Mouse (Mus musculus) hindbrain, embryonic 16.5 days (tissue): Measurements from ENCODE around the gene Papolb. TPM values are rescaled to one million over a fixed set of nuclear protein-coding genes. Genes with fewer than 3 reads are reported as not detected.
A peak's percentile ranks its signal among the peaks of the same experiment; 100 is the strongest.

Experiments
- ATAC-seq: fragments of 200-750 bp; cut with Nextera tagmentation; 2 replicates; pipeline ENCODE4 v1.8.0; 2017; ENCODE audit warnings: moderate TSS enrichment, moderate library complexity
- H3K27ac ChIP-seq: fragments of 300-500 bp; sonication (generic); 2 replicates; pipeline ENCODE4 v1.5.1; 2014; ENCODE audit warnings: low read depth, mild to moderate bottlenecking, control low read depth, low read length, moderate library complexity
- H3K27me3 ChIP-seq: fragments of 300-500 bp; sonication (generic); replicated peaks from 2 replicates; pipeline ENCODE4 v1.6.1; 2014; ENCODE audit warnings: low read length; ENCODE audit not compliant: control insufficient read depth, insufficient read depth
- H3K36me3 ChIP-seq: fragments of 300-500 bp; sonication (generic); 2 replicates; pipeline ENCODE4 v1.6.1; 2014; ENCODE audit warnings: mild to moderate bottlenecking, low read length, moderate library complexity, mixed read lengths; ENCODE audit not compliant: control insufficient read depth, insufficient read depth
- H3K4me1 ChIP-seq: fragments of 300-500 bp; sonication (generic); 2 replicates; pipeline ENCODE4 v1.6.1; 2014; ENCODE audit warnings: low read depth, low read length; ENCODE audit not compliant: control insufficient read depth, insufficient read depth
- H3K4me2 ChIP-seq: fragments of 300-500 bp; sonication (generic); 2 replicates; pipeline ENCODE4 v1.6.1; 2014; ENCODE audit warnings: mild to moderate bottlenecking, low read length, control low read depth, moderate library complexity
- H3K4me3 ChIP-seq: fragments of 300-500 bp; sonication (generic); 2 replicates; pipeline ENCODE4 v1.5.1; 2014; ENCODE audit warnings: mild to moderate bottlenecking, low read length, control low read depth, moderate library complexity
- H3K9ac ChIP-seq: fragments of 300-500 bp; sonication (generic); 2 replicates; pipeline ENCODE4 v1.6.1; 2014; ENCODE audit warnings: low read depth, mild to moderate bottlenecking, control low read depth, low read length, moderate library complexity
- H3K9me3 ChIP-seq: fragments of 300-500 bp; sonication (generic); 2 replicates; pipeline ENCODE4 v1.6.1; 2014; ENCODE audit warnings: mild to moderate bottlenecking, low read length, moderate library complexity; ENCODE audit not compliant: control insufficient read depth
- WGBS: fragments of 180-500 bp; shearing (Covaris S2); extraction: QIAGEN DNeasy Blood & Tissue Kit; methylation state at CpG from one replicate; pipeline ENCODE4 v1.1.7; 2014; 5-methylcytosine and 5-hydroxymethylcytosine counted together
- polyA plus RNA-seq: library from polyadenylated mRNA; unstranded; fragments of >200 nt; fragmentation: Nextera tagmentation; extraction: Ambion mirVana; gene quantifications from 2 replicates; pipeline ENCODE4 v1.2.1, GENCODE M21; 2015

The Papolb gene
- polyA plus RNA-seq, result 0.15 and 0.16 TPM in 2 replicates

GRCm38 (mm10) chr5:142529915-142530314 is at the start of gene Papolb:
TSS of gene Papolb (minus strand) at chr5:142530076.
- H3K27me3 ChIP-seq, result no peaks in the 10 kb centered on the region
- H3K4me3 ChIP-seq, result 0 out of 2 replicates have a peak within 1 kb of the TSS, but pooled peaks have one; percentile 5
- peaks cover 4% of the 10 kb centered on the region; the same call in 1 of the 2 replicates for H3K9me3 ChIP-seq
- 32% methylated on average over 32 of the region's 41 CpGs for WGBS
- ATAC-seq, result no peak
- H3K4me1 ChIP-seq, result no peaks in the 10 kb centered on the region
- H3K36me3 ChIP-seq, result peaks cover 6% of the 10 kb centered on the region
- no peak within 1 kb of the TSS for H3K27ac ChIP-seq
- no peak within 1 kb of the TSS for H3K9ac ChIP-seq
- no peak within 1 kb of the TSS for H3K4me2 ChIP-seq

- H3K36me3 ChIP-seq, result peaks cover 7% of the 10 kb centered on the region; the same call in 1 of the 2 replicates
- ATAC-seq, result no peak
- no peaks in the 10 kb centered on the region for H3K27me3 ChIP-seq
- H3K4me1 ChIP-seq, result no peaks in the 10 kb centered on the region
- no peak overlapping the region for H3K4me2 ChIP-seq
- no peak overlapping the region for H3K27ac ChIP-seq
- no peak overlapping the region for H3K9ac ChIP-seq
- peaks cover 5% of the 10 kb centered on the region for H3K9me3 ChIP-seq
- WGBS, result 85% methylated on average over 10 of the region's 10 CpGs
- H3K4me3 ChIP-seq, result no peak overlapping the region
Observed at GRCm38 (mm10) chr5:142578192-142578591, 48.3 kb upstream of the Papolb start.

- Histone ChIP-seq H3K4me3 (no peak overlapping the region), H3K36me3 (peaks cover 10% of the 10 kb centered on the region), H3K27ac (no peak overlapping the region), H3K4me1 (no peaks in the 10 kb centered on the region), H3K4me2 (no peak overlapping the region), H3K27me3 (no peaks in the 10 kb centered on the region), H3K9me3 (peaks cover 8% of the 10 kb centered on the region), H3K9ac (no peak overlapping the region)
- ATAC-seq, result no peak
- 78% methylated on average over 7 of the region's 7 CpGs for WGBS
Observed at GRCm38 (mm10) chr5:142576832-142577231, 47.0 kb upstream of the Papolb start.

GRCm38 (mm10) chr5:142574323-142575057 is 44.6 kb upstream of the Papolb start:
- H3K27me3 ChIP-seq, result no peaks in the 10 kb centered on the region
- H3K27ac ChIP-seq, result no peak overlapping the region
- peaks cover 8% of the 10 kb centered on the region for H3K9me3 ChIP-seq
- no peak overlapping the region for H3K9ac ChIP-seq
- 67% methylated on average over 8 of the region's 8 CpGs for WGBS
- H3K36me3 ChIP-seq, result peaks cover 10% of the 10 kb centered on the region
- no peak for ATAC-seq
- H3K4me2 ChIP-seq, result no peak overlapping the region
- H3K4me1 ChIP-seq, result no peaks in the 10 kb centered on the region
- H3K4me3 ChIP-seq, result no peak overlapping the region

GRCm38 (mm10) chr5:142564606-142565005 is 34.7 kb upstream of the Papolb start:
- peaks cover 15% of the 10 kb centered on the region for H3K36me3 ChIP-seq
- H3K27ac ChIP-seq, result no peak overlapping the region
- H3K4me1 ChIP-seq, result no peaks in the 10 kb centered on the region
- H3K4me3 ChIP-seq, result no peak overlapping the region
- peaks cover 2% of the 10 kb centered on the region; the same call in 1 of the 2 replicates for H3K9me3 ChIP-seq
- no peaks in the 10 kb centered on the region for H3K27me3 ChIP-seq
- no peak overlapping the region for H3K9ac ChIP-seq
- 94% methylated on average over 1 of the region's 1 CpGs for WGBS
- H3K4me2 ChIP-seq, result no peak overlapping the region
- no peak for ATAC-seq

- H3K36me3 ChIP-seq, result 0 out of 2 replicates have a peak, but pooled peaks cover 2% of the 10 kb centered on the region
- no peaks in the 10 kb centered on the region for H3K27me3 ChIP-seq
- no peak for ATAC-seq
- no peaks in the 10 kb centered on the region for H3K4me1 ChIP-seq
- no peak overlapping the region for H3K9ac ChIP-seq
- no peak overlapping the region for H3K27ac ChIP-seq
- H3K9me3 ChIP-seq, result no peaks in the 10 kb centered on the region
- WGBS, result 59% methylated on average over 7 of the region's 7 CpGs
- no peak overlapping the region for H3K4me2 ChIP-seq
- H3K4me3 ChIP-seq, result no peak overlapping the region
Observed at GRCm38 (mm10) chr5:142560261-142560660, 30.4 kb upstream of the Papolb start.

GRCm38 (mm10) chr5:142557397-142558067 is 27.7 kb upstream of the Papolb start:
- WGBS, result 19% methylated on average over 17 of the region's 21 CpGs
- no peaks in the 10 kb centered on the region for H3K9me3 ChIP-seq
- H3K27ac ChIP-seq, result no peak overlapping the region
- H3K36me3 ChIP-seq, result no peaks in the 10 kb centered on the region
- no peaks in the 10 kb centered on the region for H3K27me3 ChIP-seq
- no peak overlapping the region for H3K4me3 ChIP-seq
- H3K4me1 ChIP-seq, result no peaks in the 10 kb centered on the region
- no peak overlapping the region for H3K9ac ChIP-seq
- peak overlapping the region; percentile 13; the same call in 1 of the 2 replicates for H3K4me2 ChIP-seq
- ATAC-seq, result peak; percentile 75

- H3K4me1 ChIP-seq, result no peaks in the 10 kb centered on the region
- no peak overlapping the region for H3K27ac ChIP-seq
- H3K4me3 ChIP-seq, result no peak overlapping the region
- no peaks in the 10 kb centered on the region for H3K9me3 ChIP-seq
- 85% methylated on average over 4 of the region's 4 CpGs for WGBS
- H3K9ac ChIP-seq, result no peak overlapping the region
- no peaks in the 10 kb centered on the region for H3K36me3 ChIP-seq
- ATAC-seq, result no peak
- no peaks in the 10 kb centered on the region for H3K27me3 ChIP-seq
- no peak overlapping the region for H3K4me2 ChIP-seq
Observed at GRCm38 (mm10) chr5:142556721-142557120, 26.8 kb upstream of the Papolb start.

- no peaks in the 10 kb centered on the region for H3K9me3 ChIP-seq
- no peaks in the 10 kb centered on the region for H3K4me1 ChIP-seq
- no peaks in the 10 kb centered on the region for H3K27me3 ChIP-seq
- no peak overlapping the region for H3K4me2 ChIP-seq
- WGBS, result 80% methylated on average over 5 of the region's 5 CpGs
- no peak for ATAC-seq
- no peak overlapping the region for H3K4me3 ChIP-seq
- H3K36me3 ChIP-seq, result no peaks in the 10 kb centered on the region
- H3K27ac ChIP-seq, result no peak overlapping the region
- no peak overlapping the region for H3K9ac ChIP-seq
Observed at GRCm38 (mm10) chr5:142555866-142556265, 26.0 kb upstream of the Papolb start.
